Mouse (Mus musculus): Measurements from ENCODE around the gene Mlph.

Gene Mlph

GRCm38 (mm10) chr1:90969881-90970390, 55.1 kb downstream of the Mlph start:
- DNase-seq = no peak

DNA sequence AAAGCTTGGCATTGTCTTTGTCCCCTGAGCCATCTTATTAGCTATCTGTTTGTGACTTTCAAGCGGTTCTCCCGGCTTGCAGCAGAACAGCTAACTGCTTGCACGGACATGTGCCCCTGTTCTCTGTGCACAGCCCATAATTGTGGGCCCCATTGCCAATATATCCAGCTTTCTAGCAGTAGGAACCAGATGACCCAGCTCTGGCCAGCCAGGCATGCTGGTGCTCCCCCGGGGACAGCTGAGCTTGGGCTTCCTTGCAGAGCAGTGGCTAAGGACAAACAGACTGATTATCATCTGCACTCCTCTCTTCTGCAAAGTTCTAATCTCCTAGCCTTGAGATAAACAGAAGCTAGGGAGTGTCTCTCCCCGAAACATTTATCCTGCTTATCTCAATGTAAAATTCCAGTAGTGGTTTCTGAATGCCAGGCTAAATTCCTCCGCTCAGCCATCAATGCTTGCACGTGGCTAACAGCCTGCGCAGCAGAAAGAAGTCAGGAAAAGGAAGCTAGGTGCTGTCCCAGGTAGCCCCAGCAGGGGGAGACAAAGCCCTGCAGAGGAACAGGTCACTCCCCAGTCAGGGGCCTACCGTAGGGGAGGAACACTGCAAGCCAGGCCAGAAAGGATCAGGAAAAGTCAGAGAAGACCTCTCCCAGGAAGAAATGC, 58.2 kb downstream of the Mlph start:
- peak; percentile 93 to 95 for DNase-seq

GRCm38 (mm10) chr1:90973574-90973911, 58.7 kb downstream of the Mlph start:
- DNase-seq = no peak

DNA sequence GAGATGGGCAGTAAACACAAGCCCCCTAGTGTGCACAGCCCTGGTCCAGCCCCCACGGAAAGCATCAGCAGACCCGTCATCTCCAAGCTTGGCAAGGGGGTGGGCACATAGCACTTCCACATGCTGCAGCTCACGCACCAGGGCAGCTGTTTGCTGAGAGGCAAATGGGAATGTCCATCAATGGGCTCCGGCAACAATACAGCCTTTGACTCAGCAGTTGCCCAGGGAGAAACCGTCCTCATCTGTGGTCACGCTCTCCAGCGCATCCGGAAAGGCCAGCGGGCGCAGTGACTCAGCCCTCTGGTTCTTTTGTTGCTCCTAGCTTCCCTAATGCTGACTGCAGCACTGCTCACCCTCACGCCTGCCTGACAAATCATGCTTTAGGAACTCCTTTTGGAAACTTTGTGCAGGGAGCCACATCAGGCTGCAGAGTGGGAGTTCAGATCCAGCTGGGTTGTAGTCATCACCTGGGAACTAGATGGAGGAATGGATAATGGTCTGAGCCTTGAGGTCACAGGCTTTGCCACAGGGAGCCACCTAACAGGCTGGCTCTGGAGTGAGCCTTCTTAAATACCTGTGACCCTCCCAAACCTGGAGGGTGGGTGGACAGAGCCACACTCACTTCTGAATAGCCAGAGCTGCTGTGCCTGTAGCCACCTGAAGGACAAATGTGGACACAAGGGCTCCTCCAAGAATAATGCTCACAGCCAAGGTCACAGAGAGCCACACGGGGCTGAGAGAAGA, 60.2 kb downstream of the Mlph start:
- peak; percentile 57 to 62 for DNase-seq

DNA sequence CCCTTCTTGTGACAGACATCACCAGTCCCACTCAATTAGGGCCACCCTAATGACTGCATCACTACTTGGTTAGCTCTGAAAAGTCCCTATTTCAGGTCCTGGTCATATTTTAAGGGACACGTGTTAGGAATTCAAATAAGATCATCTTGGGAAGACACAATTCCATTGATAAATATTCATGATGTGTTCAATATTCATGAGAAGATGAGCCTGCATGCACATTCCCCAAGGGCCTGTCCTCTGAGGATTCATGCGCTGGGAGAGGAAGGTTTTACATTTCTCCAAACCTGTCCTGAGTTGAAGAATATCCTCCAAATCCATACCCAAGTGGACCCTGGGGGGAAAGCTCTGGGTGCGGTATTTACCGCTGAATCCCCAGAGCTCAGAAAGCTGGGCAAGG, 61.1 kb downstream of the Mlph start:
- no peak for DNase-seq

GRCm38 (mm10) chr1:90980638-90981330, 65.9 kb downstream of the Mlph start:
- DNase-seq = no peak

DNA sequence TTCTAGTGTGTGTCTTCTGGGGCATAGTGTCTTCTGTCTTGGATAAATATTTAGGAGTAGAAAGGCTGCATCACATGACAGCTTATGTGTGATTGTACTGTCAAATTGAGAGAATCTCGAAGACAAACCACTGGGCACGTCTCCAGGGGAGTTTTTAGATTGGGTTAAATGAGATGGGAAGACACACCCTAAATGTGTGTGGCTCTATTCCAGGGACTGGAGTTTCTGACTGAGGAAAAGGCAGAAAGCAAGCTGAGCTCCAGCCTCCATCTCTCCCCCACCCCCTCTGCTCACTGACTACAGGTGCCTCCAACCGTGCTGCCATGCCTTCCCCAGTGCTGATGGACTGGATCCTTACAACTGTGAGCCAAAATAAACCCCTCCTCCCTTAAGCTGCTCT, 66.5 kb downstream of the Mlph start:
- DNase-seq = no peak

DNA sequence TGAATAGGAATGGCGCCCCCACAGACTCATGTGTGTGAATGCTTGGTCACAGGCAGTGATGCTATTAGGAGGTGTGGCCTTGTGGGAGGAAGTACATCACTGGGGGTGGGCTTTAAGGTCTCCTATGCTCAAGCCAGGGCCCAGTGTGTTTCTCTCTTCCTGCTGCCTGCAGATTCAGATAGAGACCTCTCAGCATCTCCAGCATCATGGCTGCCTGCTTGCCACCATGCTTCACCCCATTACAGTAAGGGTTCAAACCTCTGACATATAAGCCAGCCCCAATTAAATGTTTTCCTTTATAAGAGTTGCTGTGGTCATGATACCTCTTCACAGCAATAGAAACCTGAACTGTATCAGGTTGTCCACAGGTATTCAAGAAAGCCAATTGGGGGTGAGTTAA, 81.0 kb downstream of the Mlph start:
- DNase-seq = no peak

- no peak for DNase-seq
These were observed 82.3 kb downstream of the Mlph start for GRCm38 (mm10) chr1:90997136-90997535.

DNA sequence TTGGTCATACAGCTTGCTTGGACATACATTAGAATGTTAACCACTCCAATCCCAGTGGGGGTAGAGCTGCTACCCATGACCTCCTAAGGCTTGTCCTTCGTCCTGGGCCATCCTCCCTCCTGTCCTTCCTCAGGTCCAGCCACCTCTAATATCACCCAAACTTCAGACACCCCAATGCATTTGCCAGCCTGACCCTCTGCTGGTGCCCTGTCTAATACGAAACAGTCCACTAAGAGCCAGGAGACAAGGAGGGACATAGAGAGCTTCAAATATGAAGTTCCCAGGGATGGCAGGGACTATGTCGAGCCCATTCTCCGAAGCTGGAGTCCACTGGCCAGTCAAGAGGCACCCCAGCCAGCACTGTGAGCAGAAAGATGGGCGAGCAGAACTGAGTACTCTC, 82.8 kb downstream of the Mlph start:
- no peak for DNase-seq

DNA sequence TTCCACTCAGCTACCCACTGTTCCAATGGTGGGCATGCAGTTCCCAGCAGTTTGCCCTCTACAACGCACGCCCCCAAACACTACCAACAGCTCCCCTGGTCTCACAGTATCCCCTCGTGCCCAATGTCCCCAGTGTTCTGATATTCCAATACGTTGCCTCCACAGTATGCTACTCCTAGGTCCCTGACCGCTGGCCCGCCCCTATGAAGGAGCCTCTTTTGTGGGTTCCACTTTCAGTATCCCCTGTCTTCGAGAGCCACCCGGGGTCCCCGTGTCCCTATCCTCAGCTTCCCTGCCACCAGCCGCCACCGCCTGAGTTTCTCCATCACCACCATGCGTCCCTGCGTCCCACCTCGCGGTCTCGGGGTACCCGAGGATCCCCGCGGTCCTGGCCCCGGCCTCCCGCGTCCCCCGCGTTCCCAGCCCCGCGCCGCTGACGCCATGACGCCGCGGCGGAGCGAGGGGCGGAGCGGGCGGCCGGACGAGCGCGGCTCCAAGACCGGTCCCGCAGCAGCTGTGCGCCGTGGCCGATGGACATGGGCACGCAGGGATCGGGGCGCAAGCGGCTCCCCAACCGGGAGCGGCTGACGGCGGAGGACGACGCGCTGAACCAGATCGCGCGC, 83.5 kb downstream of the Mlph start, which contains the start of gene Lrrfip1:
Lrrfip1 (plus strand) TSS at position 470 of the 623 bp plus-strand sequence.
- DNase-seq = peak; percentile 77 to 81

DNA sequence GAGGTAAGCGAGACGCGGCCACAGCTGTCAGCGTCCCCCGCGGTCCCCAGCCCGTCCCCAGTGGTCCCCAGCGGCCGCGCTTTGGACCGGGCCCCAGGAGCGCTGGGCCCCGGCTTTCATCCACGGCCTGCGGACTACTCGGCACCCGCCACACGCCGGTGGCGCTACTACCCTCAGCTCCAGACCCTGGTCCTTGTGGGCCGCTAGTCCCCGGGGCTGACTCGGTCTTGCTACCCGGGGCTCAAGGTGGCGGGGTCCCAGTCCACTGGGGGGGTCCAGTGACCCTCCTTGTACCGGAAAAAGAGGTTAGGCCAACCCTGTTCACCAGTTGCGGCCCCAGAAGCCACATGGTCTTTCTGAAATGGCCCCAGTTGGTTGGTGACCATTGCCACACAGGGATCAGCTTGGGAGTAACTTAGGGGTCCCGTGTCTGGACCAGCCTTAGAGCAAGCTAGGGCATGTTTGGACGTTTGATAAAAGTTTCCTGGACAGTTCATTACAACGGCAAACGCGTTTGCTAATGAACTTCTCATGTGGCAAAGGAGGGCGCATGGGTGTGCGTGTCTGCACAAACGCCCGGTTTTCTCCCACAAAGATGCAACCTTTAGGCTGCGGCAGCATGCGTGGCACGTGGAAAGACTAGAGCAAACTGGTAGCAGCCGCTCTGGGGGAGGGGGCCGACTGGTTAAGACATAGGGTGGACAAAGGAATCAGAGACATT, 84.2 kb downstream of the Mlph start:
- DNase-seq = peak in 1 of 2 experiments; percentile 9

- no peak for DNase-seq
These were observed 85.2 kb downstream of the Mlph start for GRCm38 (mm10) chr1:90999911-91000601.
